Comparison of ENCODE assay signal across 10 mouse cellular contexts in the genomic region with DNA sequence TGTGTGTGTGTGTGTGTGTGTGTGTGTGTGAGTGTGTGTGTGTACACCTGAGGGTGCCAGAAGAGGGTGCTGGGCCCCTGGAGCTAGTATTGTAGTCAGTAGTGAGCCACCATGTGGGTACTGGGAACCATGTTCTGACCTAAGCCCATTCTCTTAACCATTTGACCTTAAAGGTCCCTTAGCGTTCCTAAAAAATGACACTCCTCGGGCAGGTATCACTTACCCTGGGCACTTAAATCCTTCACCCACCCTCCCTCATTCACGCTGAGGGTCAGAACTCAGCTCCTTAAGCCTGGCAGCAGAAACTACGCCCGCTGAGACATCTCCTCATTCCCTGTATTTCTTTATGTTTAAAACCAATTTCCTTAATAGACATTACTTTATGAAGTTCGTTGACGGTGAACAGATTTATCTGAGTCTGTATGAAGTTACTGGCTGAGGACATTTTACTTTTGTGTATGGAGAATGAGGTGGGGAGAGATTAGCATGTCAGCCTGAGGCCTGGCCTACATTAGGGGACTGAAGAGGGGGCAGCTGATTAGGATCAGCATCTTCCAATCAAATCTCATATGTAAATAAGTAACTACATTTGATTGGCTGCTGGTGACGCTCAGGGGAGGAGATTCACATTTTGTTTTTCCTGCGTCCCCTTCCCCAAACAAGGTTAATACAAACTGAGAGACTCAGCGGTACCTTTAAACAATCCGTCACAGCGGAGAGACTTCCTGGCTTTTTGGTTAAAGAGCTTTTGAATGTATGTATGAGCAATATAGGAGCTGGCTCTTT.
A peak's percentile ranks its signal among the peaks of the same experiment; 100 is the strongest.
DNase-seq lines count a peak whose midpoint lies in the region; ATAC-seq and TF ChIP-seq lines count a peak whose summit lies in the region.
"Had no signal": no experiment of that assay in that cellular context is flagged by ENCODE, and none has a peak within 500 bp of the region (broad histone marks: within the 10 kb centered on the region; RNA-seq: fewer than 3 reads in every experiment).

No protein-coding gene starts in this region.

- H3K9ac ChIP-seq in kidney, embryonic 16.5 days (replicated peaks; ENCODE audit: low read length) = no peak overlapping the region

- no peaks in the 10 kb centered on the region for H3K27me3 ChIP-seq in kidney, embryonic 16.5 days (ENCODE audit: insufficient read depth, low read length)
- no peaks in the 10 kb centered on the region for H3K27me3 ChIP-seq in kidney, adult 2 months (replicated peaks; ENCODE audit: control insufficient read depth, insufficient read depth, low read length)
- H3K27me3 ChIP-seq in forebrain, embryonic 10.5 days (ENCODE audit: poor library complexity, severe bottlenecking) = no peaks in the 10 kb centered on the region
- no peaks in the 10 kb centered on the region for H3K27me3 ChIP-seq in limb, embryonic 10.5 days (ENCODE audit: low read depth, poor library complexity, severe bottlenecking)
- H3K27me3 ChIP-seq: CH12.LX had no signal

- no peak for TF ChIP-seq CTCF in kidney, adult 2 months (conservative IDR thresholded peaks at IDR 0.05; ENCODE audit: insufficient read depth, insufficient read length, low read depth, low read length)

- H3K36me3 ChIP-seq in kidney, embryonic 16.5 days (ENCODE audit: insufficient read depth, low read length) = no peaks in the 10 kb centered on the region
- H3K36me3 ChIP-seq in kidney, adult 2 months (ENCODE audit: control insufficient read depth, insufficient read depth, low read length) = no peaks in the 10 kb centered on the region
- no peaks in the 10 kb centered on the region for H3K36me3 ChIP-seq in forebrain, embryonic 10.5 days (replicated peaks)
- H3K36me3 ChIP-seq in limb, embryonic 10.5 days = no peaks in the 10 kb centered on the region

- H3K4me2 ChIP-seq in kidney, embryonic 16.5 days (replicated peaks; ENCODE audit: low read depth, low read length) = peak overlapping the region; percentile 40

- H3K27ac ChIP-seq in kidney, embryonic 16.5 days (ENCODE audit: low read length) = no peak overlapping the region
- H3K27ac ChIP-seq in kidney, adult 2 months (ENCODE audit: insufficient read depth, low read depth, low read length) = no peak overlapping the region
- peak overlapping the region; percentile 4; the same call in 1 of the 2 replicates for H3K27ac ChIP-seq in forebrain, embryonic 10.5 days
- H3K27ac ChIP-seq in limb, embryonic 10.5 days = 0 out of 2 replicates have a peak overlapping the region, but pooled peaks have one; percentile 59
- H3K27ac ChIP-seq: gastrocnemius, adult 2 months had no signal

- no peak for TF ChIP-seq POLR2A in kidney, adult 2 months (IDR thresholded peaks at IDR 0.05; ENCODE audit: low read depth, low read length)

- WGBS in kidney, embryonic 16.5 days = 43% methylated on average over 12 of the region's 12 CpGs
- WGBS in kidney, adult 2 months = 69% methylated on average over 12 of the region's 12 CpGs
- WGBS in forebrain, embryonic 10.5 days = 51% methylated on average over 12 of the region's 12 CpGs
- WGBS in limb, embryonic 10.5 days = 36% methylated on average over 12 of the region's 12 CpGs

- no peak for DNase-seq in kidney, adult 2 months
- peak; percentile 21 for DNase-seq in forebrain, embryonic 10.5 days (ENCODE audit: extremely low spot score, low spot score)
- peak; percentile 39 for DNase-seq in limb, embryonic 10.5 days (ENCODE audit: low spot score)
- peak; percentile 67 for DNase-seq in retina, embryonic 14.5 days (ENCODE audit: low spot score)
- no peak for DNase-seq in adrenal gland, postnatal 25 days
- no peak for DNase-seq in spleen, postnatal 14 days (ENCODE audit: low spot score in 2 of 2)
- DNase-seq in MN1 (ENCODE audit: low spot score) = no peak
- DNase-seq: gastrocnemius, adult 2 months had no signal

- H3K9me3 ChIP-seq in kidney, embryonic 16.5 days (ENCODE audit: low read length) = no peaks in the 10 kb centered on the region
- H3K9me3 ChIP-seq in forebrain, embryonic 10.5 days = no peaks in the 10 kb centered on the region
- no peaks in the 10 kb centered on the region for H3K9me3 ChIP-seq in limb, embryonic 10.5 days (replicated peaks)

- H3K4me3 ChIP-seq in kidney, embryonic 16.5 days (ENCODE audit: low read length) = peak overlapping the region; percentile 22; the same call in 1 of the 2 replicates
- H3K4me3 ChIP-seq in kidney, adult 2 months (ENCODE audit: insufficient read depth, low read depth, low read length) = no peak overlapping the region
- peak overlapping the region; percentile 40 for H3K4me3 ChIP-seq in forebrain, embryonic 10.5 days
- H3K4me3 ChIP-seq in limb, embryonic 10.5 days = peak overlapping the region; percentile 44
- H3K4me3 ChIP-seq: gastrocnemius, adult 2 months had no signal

- ATAC-seq in kidney, embryonic 16.5 days (ENCODE audit: low FRiP score, low TSS enrichment) = peak; percentile 67; the same call in 1 of the 2 replicates

- H3K4me1 ChIP-seq in kidney, embryonic 16.5 days (ENCODE audit: insufficient read depth, low read length) = no peaks in the 10 kb centered on the region
- no peaks in the 10 kb centered on the region for H3K4me1 ChIP-seq in kidney, adult 2 months (ENCODE audit: control insufficient read depth, insufficient read depth, low read length)
- peaks cover 4% of the 10 kb centered on the region; the same call in 1 of the 2 replicates for H3K4me1 ChIP-seq in forebrain, embryonic 10.5 days
- peaks cover 3% of the 10 kb centered on the region for H3K4me1 ChIP-seq in limb, embryonic 10.5 days

Comparison
In these comparisons a context has a peak if more than half of its experiments do, and no peak if none do; other contexts are left out.
1. H3K27ac ChIP-seq: peak in forebrain, embryonic 10.5 days (single experiment) and limb, embryonic 10.5 days (single experiment); none in kidney, embryonic 16.5 days (single experiment) and kidney, adult 2 months (single experiment).
2. DNase-seq: peak in forebrain, embryonic 10.5 days (single experiment), limb, embryonic 10.5 days (single experiment) and retina, embryonic 14.5 days (single experiment); none in kidney, adult 2 months (single experiment), adrenal gland, postnatal 25 days (single experiment), spleen, postnatal 14 days (0 of 2) and MN1 (single experiment).